Mouse (Mus musculus): ENCODE data around the gene Sap30bp. TPM values are rescaled to one million over a fixed set of nuclear protein-coding genes. Genes with fewer than 3 reads are reported as not detected.
A peak's percentile ranks its signal among the peaks of the same experiment; 100 is the strongest.

The Sap30bp gene
- polyA plus RNA-seq, 1 experiment = 53.5 TPM

DNA sequence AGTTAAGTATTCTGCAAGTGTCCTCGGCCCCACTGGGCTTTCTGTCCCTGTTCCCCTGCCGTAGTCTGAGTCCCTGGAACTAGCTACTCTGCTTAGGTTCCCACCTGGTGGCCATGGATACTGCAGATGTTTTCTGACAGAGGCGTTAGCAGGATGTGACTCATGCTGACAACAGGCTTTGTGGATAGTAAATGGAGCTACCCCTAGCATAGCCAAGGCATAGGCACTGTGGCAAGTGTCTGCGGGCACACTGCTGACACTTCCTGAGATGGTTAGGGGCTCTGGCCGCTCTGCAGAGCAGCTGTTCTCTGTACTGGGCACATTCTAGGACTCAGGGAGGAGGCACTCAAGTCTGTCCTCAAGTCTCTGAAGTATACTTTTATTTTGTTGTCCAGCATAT, 21.6 kb downstream of the Sap30bp start:
- Histone ChIP-seq H3K4me1 (ENCODE audit: control insufficient read depth, insufficient read depth, low read length) (no peaks in the 10 kb centered on the region), H3K27me3 (ENCODE audit: control insufficient read depth, insufficient read depth, low read length) (no peaks in the 10 kb centered on the region), H3K27ac (ENCODE audit: insufficient read depth, low read length) (no peak overlapping the region), H3K4me3 (replicated peaks; ENCODE audit: insufficient read depth, low read depth, low read length) (no peak overlapping the region)
- DNase-seq = no peak
- WGBS = 35% methylated on average over 5 of the region's 5 CpGs
- no peak for TF ChIP-seq POLR2A (IDR thresholded peaks at IDR 0.05; ENCODE audit: borderline replicate concordance, insufficient read depth, low read length)
- no peak for TF ChIP-seq CTCF (IDR thresholded peaks at IDR 0.05; ENCODE audit: borderline replicate concordance, insufficient read depth, low read depth, low read length)

DNA sequence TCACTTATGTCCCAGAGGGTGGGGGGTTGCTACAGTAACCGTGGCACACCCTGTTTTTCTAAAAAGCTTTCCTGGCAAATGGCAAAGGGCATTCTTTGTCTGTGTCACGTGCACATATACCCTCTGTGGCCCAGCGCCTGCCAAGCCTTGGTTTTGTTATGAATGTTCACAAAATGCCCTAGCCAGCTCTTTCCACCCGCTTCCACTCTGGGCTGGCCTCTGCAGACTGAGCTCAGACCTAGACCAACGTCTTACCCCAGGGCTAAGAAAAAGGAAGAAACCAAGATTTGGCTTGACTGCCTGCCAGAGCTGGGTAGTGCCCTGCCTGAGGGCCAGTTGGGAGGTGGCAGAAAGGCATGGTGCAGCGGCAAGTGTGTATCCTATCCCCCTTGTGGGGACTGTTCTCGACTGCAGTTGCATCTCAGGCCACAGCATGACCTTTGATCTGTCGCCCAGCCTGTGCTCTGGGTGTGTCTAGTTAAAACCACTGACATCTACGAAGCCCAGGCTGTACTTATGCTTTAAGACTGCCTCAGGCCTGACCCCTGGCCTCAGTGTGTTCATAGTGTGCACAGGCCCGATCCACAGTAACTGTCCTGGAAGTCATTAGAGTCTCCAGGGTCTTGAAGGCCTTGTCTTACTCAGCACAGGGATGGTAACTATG, 22.2 kb downstream of the Sap30bp start:
- Histone ChIP-seq H3K4me1 (ENCODE audit: control insufficient read depth, insufficient read depth, low read length) (no peaks in the 10 kb centered on the region), H3K27ac (ENCODE audit: insufficient read depth, low read length) (peak overlapping the region; percentile 17), H3K27me3 (ENCODE audit: control insufficient read depth, insufficient read depth, low read length) (no peaks in the 10 kb centered on the region), H3K4me3 (replicated peaks; ENCODE audit: insufficient read depth, low read depth, low read length) (no peak overlapping the region)
- TF ChIP-seq POLR2A (IDR thresholded peaks at IDR 0.05; ENCODE audit: borderline replicate concordance, insufficient read depth, low read length) = no peak
- TF ChIP-seq CTCF (IDR thresholded peaks at IDR 0.05; ENCODE audit: borderline replicate concordance, insufficient read depth, low read depth, low read length) = no peak
- no peak for DNase-seq
- 38% methylated on average over 10 of the region's 10 CpGs for WGBS

DNA sequence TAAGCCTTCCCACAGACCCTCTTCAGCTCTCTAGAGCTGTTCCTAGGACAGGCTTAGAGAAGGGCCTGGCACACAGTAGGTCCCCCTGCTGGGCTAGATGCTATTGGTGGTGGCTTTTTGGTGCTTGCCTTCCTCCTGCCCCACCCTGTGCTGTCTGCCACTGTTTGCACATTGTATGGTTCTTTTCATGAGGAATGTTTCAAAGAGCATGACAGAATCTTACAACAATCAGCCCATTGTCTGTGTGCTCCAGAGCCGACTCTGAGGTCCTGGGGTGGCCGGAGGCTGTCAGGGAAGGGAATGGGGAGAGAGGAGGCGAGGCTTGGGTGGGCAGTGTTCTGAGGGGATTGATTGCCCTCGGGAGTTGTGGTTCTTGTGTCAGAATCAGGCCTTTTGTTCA, 23.4 kb downstream of the Sap30bp start:
- DNase-seq = peak in 1 of 2 experiments; percentile 27
- H3K27me3 ChIP-seq (ENCODE audit: control insufficient read depth, insufficient read depth, low read length) = no peaks in the 10 kb centered on the region
- no peaks in the 10 kb centered on the region for H3K4me1 ChIP-seq (ENCODE audit: control insufficient read depth, insufficient read depth, low read length)
- no peak for TF ChIP-seq CTCF (IDR thresholded peaks at IDR 0.05; ENCODE audit: borderline replicate concordance, insufficient read depth, low read depth, low read length)
- TF ChIP-seq POLR2A (IDR thresholded peaks at IDR 0.05; ENCODE audit: borderline replicate concordance, insufficient read depth, low read length) = no peak
- 54% methylated on average over 4 of the region's 4 CpGs for WGBS
- peak overlapping the region; percentile 3; the same call in 1 of the 2 replicates for H3K27ac ChIP-seq (ENCODE audit: insufficient read depth, low read length)
- no peak overlapping the region for H3K4me3 ChIP-seq (replicated peaks; ENCODE audit: insufficient read depth, low read depth, low read length)

DNA sequence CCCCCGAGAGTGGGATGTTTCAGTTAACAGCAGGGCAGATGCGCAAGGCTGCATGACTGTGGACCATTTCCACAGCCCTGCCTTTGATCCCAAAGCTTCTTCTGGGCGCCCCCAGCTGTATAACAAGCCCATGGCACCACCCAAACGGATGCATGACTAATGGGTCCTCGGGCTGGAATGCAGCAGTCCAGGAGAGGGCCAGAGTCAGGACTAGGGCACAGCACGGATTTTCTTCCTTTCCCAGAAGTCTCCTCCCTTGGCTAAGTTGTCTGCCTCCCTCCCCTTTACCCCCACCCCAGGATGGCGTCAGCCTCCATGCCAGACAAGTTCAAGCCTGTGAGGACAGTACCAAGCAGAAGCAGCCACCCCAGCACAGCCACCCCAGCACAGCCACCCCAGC, 24.9 kb downstream of the Sap30bp start:
- DNase-seq = no peak
- Histone ChIP-seq H3K4me3 (replicated peaks; ENCODE audit: insufficient read depth, low read depth, low read length) (no peak overlapping the region), H3K27me3 (ENCODE audit: control insufficient read depth, insufficient read depth, low read length) (no peaks in the 10 kb centered on the region), H3K27ac (ENCODE audit: insufficient read depth, low read length) (peak overlapping the region; percentile 7; the same call in 1 of the 2 replicates), H3K4me1 (ENCODE audit: control insufficient read depth, insufficient read depth, low read length) (no peaks in the 10 kb centered on the region)
- WGBS = 34% methylated on average over 7 of the region's 7 CpGs
- no peak for TF ChIP-seq CTCF (IDR thresholded peaks at IDR 0.05; ENCODE audit: borderline replicate concordance, insufficient read depth, low read depth, low read length)
- no peak for TF ChIP-seq POLR2A (IDR thresholded peaks at IDR 0.05; ENCODE audit: borderline replicate concordance, insufficient read depth, low read length)

DNA sequence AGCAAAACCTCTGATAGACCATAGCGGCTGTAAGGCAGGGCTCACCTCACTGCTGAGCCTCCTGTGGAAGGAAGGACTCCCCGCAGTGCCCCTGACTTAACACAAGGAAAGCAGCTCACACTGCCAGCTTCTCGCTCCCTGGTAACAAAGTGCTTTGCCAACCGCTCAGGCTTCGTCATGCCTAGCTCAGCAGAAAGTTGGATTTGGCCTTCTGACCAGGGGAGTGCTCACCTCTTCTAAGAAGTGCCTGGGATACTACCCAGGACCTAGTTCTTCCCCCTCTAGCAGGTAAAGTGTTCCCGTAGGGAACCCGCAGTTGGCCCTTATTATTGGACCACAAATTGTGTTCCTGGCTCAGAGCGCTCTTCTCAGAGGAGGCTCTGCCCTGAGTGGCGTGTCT, 25.9 kb downstream of the Sap30bp start:
- Histone ChIP-seq H3K27ac (ENCODE audit: insufficient read depth, low read length) (no peak overlapping the region), H3K27me3 (ENCODE audit: control insufficient read depth, insufficient read depth, low read length) (no peaks in the 10 kb centered on the region), H3K4me1 (ENCODE audit: control insufficient read depth, insufficient read depth, low read length) (no peaks in the 10 kb centered on the region), H3K4me3 (replicated peaks; ENCODE audit: insufficient read depth, low read depth, low read length) (no peak overlapping the region)
- TF ChIP-seq POLR2A (IDR thresholded peaks at IDR 0.05; ENCODE audit: borderline replicate concordance, insufficient read depth, low read length) (no peak), CTCF (IDR thresholded peaks at IDR 0.05; ENCODE audit: borderline replicate concordance, insufficient read depth, low read depth, low read length) (no peak)
- 52% methylated on average over 9 of the region's 9 CpGs for WGBS
- peak in 1 of 2 experiments; percentile 35 for DNase-seq

DNA sequence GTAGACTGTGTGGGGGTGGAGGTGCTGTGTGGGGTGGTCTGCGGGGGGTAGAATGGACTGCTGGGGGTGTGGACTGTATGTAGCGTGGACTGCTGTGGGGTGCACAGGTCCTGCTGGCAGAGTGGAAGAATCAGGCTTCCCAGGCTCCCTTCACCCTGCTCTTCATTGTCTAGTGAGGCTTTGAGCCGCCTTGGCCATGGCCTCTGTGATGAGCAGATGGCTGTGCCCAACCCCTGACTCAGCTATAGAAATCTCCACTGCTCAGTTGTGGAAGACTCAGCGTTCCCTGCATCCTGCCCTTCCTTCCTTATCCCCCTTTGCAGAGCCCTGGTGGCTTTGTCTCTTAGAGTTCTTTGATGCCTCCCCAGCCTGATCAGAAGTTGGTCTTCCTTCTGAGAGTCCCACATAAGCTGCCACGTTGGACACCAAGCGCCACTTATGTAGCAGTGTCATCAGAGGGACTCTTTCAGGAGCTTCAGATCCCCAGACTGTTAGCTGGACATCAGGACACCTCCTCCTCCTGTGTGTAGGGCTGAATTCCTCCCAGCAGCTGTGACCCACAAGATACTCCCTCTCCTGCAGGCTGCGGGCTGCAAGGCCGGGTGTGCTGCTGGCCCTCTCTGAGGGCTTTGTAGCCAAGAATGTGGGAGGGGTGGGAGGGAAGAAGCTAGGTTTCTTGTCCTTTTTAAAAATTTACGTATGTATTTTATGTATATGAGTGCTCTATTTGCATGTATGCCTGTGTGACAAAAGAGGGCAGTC, 29.8 kb downstream of the Sap30bp start:
- Histone ChIP-seq H3K4me3 (replicated peaks; ENCODE audit: insufficient read depth, low read depth, low read length) (no peak overlapping the region), H3K4me1 (ENCODE audit: control insufficient read depth, insufficient read depth, low read length) (no peaks in the 10 kb centered on the region), H3K27me3 (ENCODE audit: control insufficient read depth, insufficient read depth, low read length) (no peaks in the 10 kb centered on the region), H3K27ac (ENCODE audit: insufficient read depth, low read length) (no peak overlapping the region)
- DNase-seq = no peak
- TF ChIP-seq CTCF (IDR thresholded peaks at IDR 0.05; ENCODE audit: borderline replicate concordance, insufficient read depth, low read depth, low read length) = no peak
- TF ChIP-seq POLR2A (IDR thresholded peaks at IDR 0.05; ENCODE audit: borderline replicate concordance, insufficient read depth, low read length) = no peak
- 86% methylated on average over 9 of the region's 9 CpGs for WGBS

DNA sequence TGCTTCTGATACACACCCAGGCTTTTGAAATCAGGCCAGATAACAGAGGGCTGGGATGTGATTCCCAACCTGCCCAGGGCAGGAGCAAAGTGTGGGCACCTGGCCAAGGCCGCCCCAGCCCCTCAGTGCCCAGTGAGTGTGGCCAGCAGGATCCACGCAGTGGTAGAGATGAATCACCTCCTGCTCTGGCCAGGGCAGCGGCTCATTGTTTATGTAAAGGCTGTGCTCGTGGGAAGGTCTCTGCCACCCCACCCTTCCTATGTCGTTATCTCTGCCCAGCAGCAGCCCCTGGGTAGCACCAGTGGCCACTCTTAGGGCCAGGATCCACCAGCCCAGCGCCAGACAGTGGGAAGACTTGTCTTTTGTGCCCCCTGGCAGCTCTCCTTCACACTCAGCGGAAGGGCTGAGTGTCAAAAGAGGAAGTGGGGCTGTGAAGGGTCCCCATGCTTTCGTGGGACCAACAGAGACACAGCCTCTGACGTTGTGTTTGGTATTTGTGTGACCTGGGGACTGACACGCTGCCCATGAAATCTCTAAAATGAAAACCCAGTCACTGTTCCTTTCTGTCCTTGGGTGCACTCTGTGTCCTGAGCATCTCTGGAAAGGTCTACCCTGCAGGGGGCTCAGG, 32.0 kb downstream of the Sap30bp start:
- TF ChIP-seq CTCF (IDR thresholded peaks at IDR 0.05; ENCODE audit: borderline replicate concordance, insufficient read depth, low read depth, low read length) (no peak), POLR2A (IDR thresholded peaks at IDR 0.05; ENCODE audit: borderline replicate concordance, insufficient read depth, low read length) (no peak)

More for the DNA sequence above, 32.0 kb downstream of the Sap30bp start:
- no peak overlapping the region for H3K4me3 ChIP-seq (replicated peaks; ENCODE audit: insufficient read depth, low read depth, low read length)
- DNase-seq = no peak
- 63% methylated on average over 10 of the region's 10 CpGs for WGBS
- H3K27me3 ChIP-seq (ENCODE audit: control insufficient read depth, insufficient read depth, low read length) = no peaks in the 10 kb centered on the region
- H3K4me1 ChIP-seq (ENCODE audit: control insufficient read depth, insufficient read depth, low read length) = no peaks in the 10 kb centered on the region
- no peak overlapping the region for H3K27ac ChIP-seq (ENCODE audit: insufficient read depth, low read length)
